Mouse (Mus musculus) megakaryocyte, embryonic 14.5 days (primary cell): ENCODE data around the gene Bola2.
"Not testable (repeated sequence)": the region's sequence is repeated elsewhere in the genome, so short reads cannot be mapped to it uniquely, and the experiment has no call there.

ENCODE experiments used
- FLI1 ChIP-seq: IDR thresholded peaks from 2 replicates; pipeline ENCODE4 v1.6.1; 2012; ENCODE audit warnings: low read length, inconsistent platforms, mixed read lengths
- GATA1 ChIP-seq: IDR thresholded peaks from 3 replicates; pipeline ENCODE4 v1.6.1; 2012; ENCODE audit warnings: mixed read lengths, low read length, inconsistent platforms, borderline replicate concordance

DNA sequence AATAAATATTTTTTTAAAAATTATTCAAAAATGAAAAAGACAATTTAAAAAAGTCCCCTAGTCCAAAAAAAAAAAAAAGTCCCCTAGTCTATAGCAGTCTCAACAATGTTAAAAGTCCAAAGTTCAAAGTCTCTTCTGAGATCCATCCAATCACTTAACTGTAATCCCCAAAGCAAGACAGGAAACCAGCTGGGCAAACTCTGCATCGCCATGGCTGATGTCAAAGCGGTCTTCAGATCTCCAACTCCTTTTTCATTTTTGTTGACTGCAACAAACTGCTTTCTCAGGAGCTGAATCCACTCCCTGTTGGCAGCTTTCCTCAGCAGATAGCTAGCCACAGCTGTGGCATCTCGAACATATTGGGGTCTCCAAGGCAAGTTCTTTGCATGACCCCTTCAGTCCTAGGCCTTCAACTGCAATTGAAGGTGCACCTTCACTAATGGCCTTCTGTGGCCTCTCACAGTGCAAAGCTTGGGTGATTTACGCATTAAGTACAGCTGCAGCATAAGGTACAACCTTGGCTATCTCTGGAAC is 35.1 kb downstream of the Bola2 start:
- not testable (repeated sequence) for TF ChIP-seq GATA1, FLI1
